Mouse (Mus musculus): ENCODE results near the gene Gm10715.
"Not testable (repeated sequence)": the region's sequence is repeated elsewhere in the genome, so short reads cannot be mapped to it uniquely, and the experiment has no call there.

- TF ChIP-seq CTCF (IDR thresholded peaks at IDR 0.05; ENCODE audit: low read depth); EP300 (optimal IDR thresholded peaks at IDR 0.05): not testable (repeated sequence)
Observed at GRCm38 (mm10) chr9:3023985-3024648, 12.6 kb upstream of the Gm10715 start.

All from stomach, postnatal 0 days (tissue).